Mouse (Mus musculus) C2C12 (cell line): ENCODE data around the gene Marf1.

Source experiments
- CEBPB ChIP-seq: IDR thresholded peaks from one replicate; pipeline ENCODE4 v1.6.1; 2011; ENCODE audit warnings: low read depth, mild to moderate bottlenecking, control low read depth, moderate library complexity
- CTCF ChIP-seq: IDR thresholded peaks from one replicate; pipeline ENCODE4 v1.5.1; 2011; ENCODE audit not compliant: control insufficient read depth, insufficient read depth, insufficient read length
- FOSL1 ChIP-seq: IDR thresholded peaks from one replicate; pipeline ENCODE4 v1.8.0; 2011; ENCODE audit warnings: mild to moderate bottlenecking, low read length; ENCODE audit not compliant: poor library complexity, insufficient read depth, severe bottlenecking
- MAX ChIP-seq: IDR thresholded peaks from one replicate; pipeline ENCODE4 v1.6.1; 2011; ENCODE audit warnings: mild to moderate bottlenecking, control low read depth
- MYOD1 ChIP-seq: IDR thresholded peaks from one replicate; pipeline ENCODE4 v1.6.1; 2011; ENCODE audit warnings: low read depth; ENCODE audit not compliant: control insufficient read depth, insufficient read length
- MYOG ChIP-seq: IDR thresholded peaks from one replicate; pipeline ENCODE4 v1.6.1; 2011; ENCODE audit not compliant: control insufficient read depth, insufficient read length; ENCODE audit errors: extremely low read depth
- USF1 ChIP-seq: IDR thresholded peaks from one replicate; pipeline ENCODE4 v1.6.1; 2011; ENCODE audit warnings: low read depth, mild to moderate bottlenecking, control low read depth, moderate library complexity

DNA sequence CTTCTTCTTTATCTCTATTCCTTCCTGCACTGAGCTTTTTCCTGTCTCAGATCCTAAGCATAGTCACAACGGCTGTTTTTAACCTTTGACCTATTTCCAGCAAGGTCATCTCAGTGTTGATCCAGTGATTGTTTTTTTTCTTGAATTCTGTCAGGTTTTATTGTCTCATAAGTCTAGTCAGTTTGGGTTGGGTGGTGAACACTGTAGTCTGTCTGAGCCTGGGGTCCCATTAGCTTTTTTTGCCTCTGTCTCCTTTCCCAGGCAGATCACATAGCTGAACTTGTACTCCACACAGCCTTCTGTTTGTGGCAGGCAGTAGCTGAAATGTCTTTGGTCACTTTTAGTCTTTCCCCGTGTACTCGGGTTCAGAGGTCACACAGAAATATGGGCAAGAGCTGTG is 14.9 kb upstream of the Marf1 start:
- TF ChIP-seq CTCF (no peak), CEBPB (no peak), MYOD1 (no peak), USF1 (no peak), MAX (no peak), MYOG (no peak), FOSL1 (no peak)
